Mouse (Mus musculus): ENCODE data around the gene Nubp2. TPM values are rescaled to one million over a fixed set of nuclear protein-coding genes. Genes with fewer than 3 reads are reported as not detected.

The Nubp2 gene
- polyA plus RNA-seq, 1 experiment from 2014 or later, result 63.5 TPM

- H3K9me3 ChIP-seq (replicated peaks), result no peaks in the 10 kb centered on the region
- no peak overlapping the region for H3K27ac ChIP-seq
- H3K4me3 ChIP-seq, result no peak overlapping the region
- no peak for ATAC-seq (ENCODE audit: low FRiP score)
- no peaks in the 10 kb centered on the region for H3K4me1 ChIP-seq
- H3K4me2 ChIP-seq (replicated peaks), result no peak overlapping the region
- WGBS, result 88% methylated on average over 8 of the region's 8 CpGs
- no peak overlapping the region for H3K9ac ChIP-seq
- no peaks in the 10 kb centered on the region for H3K36me3 ChIP-seq
- H3K27me3 ChIP-seq, result no peaks in the 10 kb centered on the region
Measured at GRCm38 (mm10) chr17:24874989-24875388, 11.2 kb downstream of the Nubp2 start.

- ATAC-seq (ENCODE audit: low FRiP score), result no peak
- Histone ChIP-seq H3K9ac (no peak overlapping the region), H3K27me3 (no peaks in the 10 kb centered on the region), H3K9me3 (replicated peaks) (no peaks in the 10 kb centered on the region), H3K4me1 (no peaks in the 10 kb centered on the region), H3K27ac (no peak overlapping the region), H3K36me3 (no peaks in the 10 kb centered on the region), H3K4me3 (no peak overlapping the region), H3K4me2 (replicated peaks) (no peak overlapping the region)
- 67% methylated on average over 1 of the region's 1 CpGs for WGBS
Measured at GRCm38 (mm10) chr17:24874405-24874745, 11.8 kb downstream of the Nubp2 start.

GRCm38 (mm10) chr17:24873695-24874404 lies 12.3 kb downstream of the Nubp2 start:
- Histone ChIP-seq H3K27ac (no peak overlapping the region), H3K4me3 (no peak overlapping the region), H3K27me3 (no peaks in the 10 kb centered on the region), H3K9ac (no peak overlapping the region), H3K9me3 (replicated peaks) (no peaks in the 10 kb centered on the region), H3K4me2 (replicated peaks) (no peak overlapping the region), H3K4me1 (no peaks in the 10 kb centered on the region), H3K36me3 (no peaks in the 10 kb centered on the region)
- 53% methylated on average over 4 of the region's 4 CpGs for WGBS
- no peak for ATAC-seq (ENCODE audit: low FRiP score)

- Histone ChIP-seq H3K27ac (no peak overlapping the region), H3K27me3 (no peaks in the 10 kb centered on the region), H3K9ac (no peak overlapping the region), H3K9me3 (replicated peaks) (no peaks in the 10 kb centered on the region), H3K4me2 (replicated peaks) (no peak overlapping the region), H3K4me3 (no peak overlapping the region), H3K4me1 (no peaks in the 10 kb centered on the region), H3K36me3 (peaks cover 9% of the 10 kb centered on the region; the same call in 1 of the 2 replicates)
- no peak for ATAC-seq (ENCODE audit: low FRiP score)
- WGBS, result 95% methylated on average over 10 of the region's 10 CpGs
Measured at GRCm38 (mm10) chr17:24867914-24868313, 18.2 kb downstream of the Nubp2 start.

- ATAC-seq (ENCODE audit: low FRiP score), result no peak
- H3K36me3 ChIP-seq, result peaks cover 22% of the 10 kb centered on the region
- no peaks in the 10 kb centered on the region for H3K27me3 ChIP-seq
- no peak within 1 kb of the TSS for H3K4me3 ChIP-seq
- no peaks in the 10 kb centered on the region for H3K4me1 ChIP-seq
- no peaks in the 10 kb centered on the region for H3K9me3 ChIP-seq (replicated peaks)
- H3K27ac ChIP-seq, result no peak within 1 kb of the TSS
- 90% methylated on average over 8 of the region's 8 CpGs for WGBS
- H3K9ac ChIP-seq, result no peak within 1 kb of the TSS
- H3K4me2 ChIP-seq (replicated peaks), result no peak within 1 kb of the TSS
Measured at GRCm38 (mm10) chr17:24865776-24866175, 20.4 kb downstream of the Nubp2 start, which contains the start of gene Igfals. TSS of gene Igfals (plus strand) at chr17:24865997.

GRCm38 (mm10) chr17:24861785-24862184 lies 24.4 kb downstream of the Nubp2 start:
- Histone ChIP-seq H3K27me3 (no peaks in the 10 kb centered on the region), H3K9ac (no peak overlapping the region), H3K4me3 (no peak overlapping the region), H3K4me2 (replicated peaks) (no peak overlapping the region), H3K4me1 (no peaks in the 10 kb centered on the region), H3K36me3 (peaks cover 41% of the 10 kb centered on the region), H3K27ac (no peak overlapping the region), H3K9me3 (replicated peaks) (no peaks in the 10 kb centered on the region)
- ATAC-seq (ENCODE audit: low FRiP score), result no peak
- WGBS, result 88% methylated on average over 3 of the region's 3 CpGs

GRCm38 (mm10) chr17:24860076-24860475 lies 26.1 kb downstream of the Nubp2 start:
- H3K27ac ChIP-seq, result no peak overlapping the region
- no peaks in the 10 kb centered on the region for H3K4me1 ChIP-seq
- H3K4me3 ChIP-seq, result no peak overlapping the region
- ATAC-seq (ENCODE audit: low FRiP score), result no peak
- H3K9ac ChIP-seq, result no peak overlapping the region
- WGBS, result 86% methylated on average over 8 of the region's 8 CpGs
- no peaks in the 10 kb centered on the region for H3K27me3 ChIP-seq
- no peak overlapping the region for H3K4me2 ChIP-seq (replicated peaks)
- peaks cover 44% of the 10 kb centered on the region for H3K36me3 ChIP-seq
- no peaks in the 10 kb centered on the region for H3K9me3 ChIP-seq (replicated peaks)

GRCm38 (mm10) chr17:24858967-24859366 lies 27.2 kb downstream of the Nubp2 start:
- no peaks in the 10 kb centered on the region for H3K4me1 ChIP-seq
- no peak overlapping the region for H3K9ac ChIP-seq
- no peaks in the 10 kb centered on the region for H3K9me3 ChIP-seq (replicated peaks)
- no peak for ATAC-seq (ENCODE audit: low FRiP score)
- no peak overlapping the region for H3K27ac ChIP-seq
- peaks cover 40% of the 10 kb centered on the region for H3K36me3 ChIP-seq
- H3K4me2 ChIP-seq (replicated peaks), result no peak overlapping the region
- 91% methylated on average over 6 of the region's 6 CpGs for WGBS
- H3K27me3 ChIP-seq, result no peaks in the 10 kb centered on the region
- no peak overlapping the region for H3K4me3 ChIP-seq

GRCm38 (mm10) chr17:24857831-24858470 lies 28.2 kb downstream of the Nubp2 start:
- 79% methylated on average over 7 of the region's 8 CpGs for WGBS
- no peak for ATAC-seq (ENCODE audit: low FRiP score)

GRCm38 (mm10) chr17:24856589-24856988 lies 29.6 kb downstream of the Nubp2 start:
- H3K27me3 ChIP-seq, result peaks cover 3% of the 10 kb centered on the region; the same call in 1 of the 2 replicates
- no peak overlapping the region for H3K4me2 ChIP-seq (replicated peaks)
- peaks cover 48% of the 10 kb centered on the region for H3K36me3 ChIP-seq
- no peak overlapping the region for H3K27ac ChIP-seq
- ATAC-seq (ENCODE audit: low FRiP score), result no peak
- no peaks in the 10 kb centered on the region; the same call in 1 of the 2 replicates for H3K4me1 ChIP-seq
- no peaks in the 10 kb centered on the region for H3K9me3 ChIP-seq (replicated peaks)
- H3K9ac ChIP-seq, result no peak overlapping the region
- H3K4me3 ChIP-seq, result no peak overlapping the region
- WGBS, result 90% methylated on average over 13 of the region's 13 CpGs

More at GRCm38 (mm10) chr17:24857831-24858470, 28.2 kb downstream of the Nubp2 start:
- H3K9me3 ChIP-seq (replicated peaks), result no peaks in the 10 kb centered on the region
- no peak overlapping the region for H3K9ac ChIP-seq
- no peak overlapping the region for H3K4me3 ChIP-seq
- no peaks in the 10 kb centered on the region for H3K27me3 ChIP-seq
- H3K4me2 ChIP-seq (replicated peaks), result no peak overlapping the region
- H3K27ac ChIP-seq, result no peak overlapping the region
- H3K4me1 ChIP-seq, result no peaks in the 10 kb centered on the region
- H3K36me3 ChIP-seq, result peaks cover 50% of the 10 kb centered on the region

- Histone ChIP-seq H3K4me2 (replicated peaks) (no peak overlapping the region), H3K27ac (no peak overlapping the region), H3K9ac (no peak overlapping the region), H3K4me1 (peaks cover 4% of the 10 kb centered on the region), H3K9me3 (replicated peaks) (no peaks in the 10 kb centered on the region), H3K4me3 (no peak overlapping the region), H3K36me3 (peaks cover 42% of the 10 kb centered on the region), H3K27me3 (peaks cover 5% of the 10 kb centered on the region; the same call in 1 of the 2 replicates)
- WGBS, result 86% methylated on average over 3 of the region's 3 CpGs
- no peak for ATAC-seq (ENCODE audit: low FRiP score)
Measured at GRCm38 (mm10) chr17:24855838-24856464, 30.2 kb downstream of the Nubp2 start.

GRCm38 (mm10) chr17:24851381-24852125 lies 34.6 kb downstream of the Nubp2 start:
- WGBS, result 83% methylated on average over 10 of the region's 10 CpGs
- peak overlapping the region; percentile 72; the same call in 1 of the 2 replicates for H3K9ac ChIP-seq
- no peaks in the 10 kb centered on the region for H3K9me3 ChIP-seq (replicated peaks)
- H3K4me1 ChIP-seq, result peaks cover 13% of the 10 kb centered on the region
- H3K4me3 ChIP-seq, result peak overlapping the region; percentile 79
- no peak overlapping the region for H3K27ac ChIP-seq
- no peak for ATAC-seq (ENCODE audit: low FRiP score)
- peaks cover 19% of the 10 kb centered on the region for H3K36me3 ChIP-seq
- H3K4me2 ChIP-seq (replicated peaks), result peak overlapping the region; percentile 74
- H3K27me3 ChIP-seq, result peaks cover 5% of the 10 kb centered on the region; the same call in 1 of the 2 replicates

All from hindbrain, embryonic 12.5 days (tissue).